Mouse (Mus musculus) stomach, postnatal 0 days (tissue): ENCODE measurements around the gene Gga1. TPM values are rescaled to one million over a fixed set of nuclear protein-coding genes. Genes with fewer than 3 reads are reported as not detected.

Experiments
- ATAC-seq: fragments of 200-750 bp; cut with Nextera tagmentation; 2 replicates; pipeline ENCODE4 v1.8.0; 2017; ENCODE audit not compliant: low FRiP score, low TSS enrichment
- DNase-seq: peaks from one replicate; pipeline ENCODE4 v3.0.0-alpha.2; 2016; ENCODE audit warnings: low spot score
- H3K27ac ChIP-seq: fragments of 300-500 bp; sonication (generic); replicated peaks from 2 replicates; pipeline ENCODE4 v1.5.1; 2014; ENCODE audit warnings: mild to moderate bottlenecking, control low read depth
- H3K27me3 ChIP-seq: fragments of 300-500 bp; sonication (generic); 2 replicates; pipeline ENCODE4 v1.6.1; 2014; ENCODE audit warnings: low read length; ENCODE audit not compliant: control insufficient read depth, insufficient read depth
- H3K36me3 ChIP-seq: fragments of 300-500 bp; sonication (generic); 2 replicates; pipeline ENCODE4 v1.6.1; 2014; ENCODE audit warnings: low read length, mixed read lengths; ENCODE audit not compliant: control insufficient read depth, insufficient read depth
- H3K4me1 ChIP-seq: fragments of 300-500 bp; sonication (generic); replicated peaks from 2 replicates; pipeline ENCODE4 v1.6.1; 2014; ENCODE audit warnings: antibody characterized with exemption; ENCODE audit not compliant: control insufficient read depth, insufficient read depth
- H3K4me2 ChIP-seq: fragments of 300-500 bp; sonication (generic); replicated peaks from 2 replicates; pipeline ENCODE4 v1.6.1; 2014; ENCODE audit warnings: low read depth, mild to moderate bottlenecking, control low read depth, moderate library complexity
- H3K4me3 ChIP-seq: fragments of 300-500 bp; sonication (generic); 2 replicates; pipeline ENCODE4 v1.5.1; 2014; ENCODE audit warnings: low read depth, low read length, control low read depth
- H3K9ac ChIP-seq: fragments of 300-500 bp; sonication (generic); 2 replicates; pipeline ENCODE4 v1.6.1; 2014; ENCODE audit warnings: mild to moderate bottlenecking, low read length, control low read depth, mixed read lengths
- H3K9me3 ChIP-seq: fragments of 300-500 bp; sonication (generic); 2 replicates; pipeline ENCODE4 v1.6.1; 2016; ENCODE audit warnings: low read length; ENCODE audit not compliant: control insufficient read depth
- CTCF ChIP-seq: IDR thresholded peaks from 2 replicates; pipeline ENCODE4 v1.5.1; 2016; ENCODE audit warnings: antibody characterized with exemption, low read depth, mild to moderate bottlenecking, moderate library complexity
- EP300 ChIP-seq: optimal IDR thresholded peaks from 2 replicates; pipeline ENCODE3; 2016; ENCODE audit warnings: antibody characterized with exemption
- WGBS: fragments of 180-500 bp; shearing (Covaris S2); extraction: QIAGEN DNeasy Blood & Tissue Kit; methylation state at CpG from one replicate; pipeline ENCODE4 v1.1.7; 2014; 5-methylcytosine and 5-hydroxymethylcytosine counted together
- polyA plus RNA-seq: library from polyadenylated mRNA; unstranded; fragments of >200 nt; fragmentation: Nextera tagmentation; extraction: Ambion mirVana; gene quantifications from 2 replicates; pipeline ENCODE4 v1.2.1, GENCODE M21; 2015

Gene Gga1
- polyA plus RNA-seq, 1 experiment from 2014 or later: 35.6 TPM

DNA sequence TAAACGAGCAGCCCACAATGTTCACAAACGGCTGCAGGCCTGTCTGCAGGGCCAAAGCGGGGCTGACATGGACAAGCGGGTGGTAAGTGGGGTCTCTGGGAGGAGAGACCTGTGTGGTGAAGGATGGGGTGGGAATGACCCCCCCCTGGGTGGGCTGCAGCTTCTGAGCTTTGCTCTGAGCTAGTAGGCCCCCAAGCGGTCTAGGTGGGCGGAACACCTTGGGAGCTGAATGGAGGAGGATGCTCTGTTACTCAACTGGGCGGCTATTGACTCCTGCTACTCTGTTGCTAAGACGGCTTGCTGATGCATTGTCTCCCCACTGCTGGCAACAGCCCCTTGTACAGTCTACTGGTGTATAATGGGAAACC lies 24.4 kb downstream of the Gga1 start:
- H3K27ac ChIP-seq: peak overlapping the region; percentile 85
- no peaks in the 10 kb centered on the region for H3K27me3 ChIP-seq
- H3K9ac ChIP-seq: 0 out of 2 replicates have a peak overlapping the region, but pooled peaks have one; percentile 79
- H3K4me1 ChIP-seq: peaks cover 6% of the 10 kb centered on the region; the same call in 1 of the 2 replicates
- H3K4me3 ChIP-seq: peak overlapping the region; percentile 77
- no peaks in the 10 kb centered on the region for H3K9me3 ChIP-seq
- TF ChIP-seq CTCF (peak; percentile 38), EP300 (no peak)
- H3K36me3 ChIP-seq: peaks cover 11% of the 10 kb centered on the region
- peak overlapping the region; percentile 86 for H3K4me2 ChIP-seq
- no peak; the same call in 1 of the 2 replicates for ATAC-seq
- WGBS: 42% methylated on average over 8 of the region's 8 CpGs
- DNase-seq: no peak

- peaks cover 18% of the 10 kb centered on the region for H3K36me3 ChIP-seq
- ATAC-seq (peak; percentile 27), DNase-seq (peak; percentile 84)
- no peak overlapping the region for H3K4me2 ChIP-seq
- peaks cover 6% of the 10 kb centered on the region; the same call in 1 of the 2 replicates for H3K4me1 ChIP-seq
- H3K4me3 ChIP-seq: no peak overlapping the region
- 2% methylated on average over 2 of the region's 2 CpGs for WGBS
- peak overlapping the region; percentile 56; the same call in 1 of the 2 replicates for H3K9ac ChIP-seq
- H3K27ac ChIP-seq: 0 out of 2 replicates have a peak overlapping the region, but pooled peaks have one; percentile 58
- TF ChIP-seq CTCF (peak; percentile 93), EP300 (no peak)
- H3K9me3 ChIP-seq: no peaks in the 10 kb centered on the region
- no peaks in the 10 kb centered on the region for H3K27me3 ChIP-seq
These were observed 26.3 kb downstream of the Gga1 start for GRCm38 (mm10) chr15:78903243-78903642.

- Histone ChIP-seq H3K4me2 (no peak overlapping the region), H3K27ac (no peak overlapping the region), H3K36me3 (peaks cover 41% of the 10 kb centered on the region), H3K4me1 (no peaks in the 10 kb centered on the region), H3K4me3 (no peak overlapping the region), H3K9ac (no peak overlapping the region), H3K9me3 (no peaks in the 10 kb centered on the region), H3K27me3 (no peaks in the 10 kb centered on the region)
- 66% methylated on average over 7 of the region's 7 CpGs for WGBS
- ATAC-seq (no peak), DNase-seq (no peak)
- TF ChIP-seq EP300: peak; percentile 41
- no peak for TF ChIP-seq CTCF
These were observed 31.4 kb downstream of the Gga1 start for GRCm38 (mm10) chr15:78908399-78908798.

GRCm38 (mm10) chr15:78908982-78909381 lies 32.0 kb downstream of the Gga1 start:
- 77% methylated on average over 8 of the region's 8 CpGs for WGBS
- DNase-seq (no peak), ATAC-seq (no peak)
- Histone ChIP-seq H3K27me3 (no peaks in the 10 kb centered on the region), H3K27ac (no peak overlapping the region), H3K4me3 (no peak overlapping the region), H3K36me3 (peaks cover 41% of the 10 kb centered on the region), H3K9me3 (no peaks in the 10 kb centered on the region), H3K4me2 (no peak overlapping the region), H3K4me1 (no peaks in the 10 kb centered on the region), H3K9ac (no peak overlapping the region)
- TF ChIP-seq EP300 (no peak), CTCF (no peak)

DNA sequence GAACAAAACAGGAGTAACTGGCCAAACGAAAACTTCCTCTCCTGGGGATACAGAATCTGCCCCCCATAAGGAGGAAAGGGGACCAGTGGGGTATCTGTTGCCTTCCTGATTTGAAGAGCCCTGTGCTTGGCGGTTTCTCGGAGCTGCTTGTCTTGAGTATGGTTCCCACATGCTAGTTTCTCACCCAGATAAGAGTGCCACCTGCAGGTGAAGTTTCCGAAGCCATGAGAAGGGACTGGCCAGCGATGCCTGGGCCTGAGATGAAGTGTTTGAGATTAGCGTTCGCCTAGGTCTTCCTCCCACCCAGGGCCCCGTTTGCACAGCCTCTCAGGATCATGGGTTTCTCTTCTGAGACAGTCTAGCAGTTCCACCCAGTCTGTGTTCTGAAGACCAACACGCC lies 35.0 kb downstream of the Gga1 start:
- Histone ChIP-seq H3K27ac (no peak overlapping the region), H3K27me3 (no peaks in the 10 kb centered on the region), H3K9ac (no peak overlapping the region), H3K4me1 (0 out of 2 replicates have a peak, but pooled peaks cover 2% of the 10 kb centered on the region), H3K9me3 (no peaks in the 10 kb centered on the region), H3K4me2 (no peak overlapping the region), H3K36me3 (peaks cover 30% of the 10 kb centered on the region), H3K4me3 (no peak overlapping the region)
- TF ChIP-seq EP300 (no peak), CTCF (peak; percentile 76)
- DNase-seq (peak; percentile 67), ATAC-seq (no peak)
- 29% methylated on average over 9 of the region's 9 CpGs for WGBS

DNA sequence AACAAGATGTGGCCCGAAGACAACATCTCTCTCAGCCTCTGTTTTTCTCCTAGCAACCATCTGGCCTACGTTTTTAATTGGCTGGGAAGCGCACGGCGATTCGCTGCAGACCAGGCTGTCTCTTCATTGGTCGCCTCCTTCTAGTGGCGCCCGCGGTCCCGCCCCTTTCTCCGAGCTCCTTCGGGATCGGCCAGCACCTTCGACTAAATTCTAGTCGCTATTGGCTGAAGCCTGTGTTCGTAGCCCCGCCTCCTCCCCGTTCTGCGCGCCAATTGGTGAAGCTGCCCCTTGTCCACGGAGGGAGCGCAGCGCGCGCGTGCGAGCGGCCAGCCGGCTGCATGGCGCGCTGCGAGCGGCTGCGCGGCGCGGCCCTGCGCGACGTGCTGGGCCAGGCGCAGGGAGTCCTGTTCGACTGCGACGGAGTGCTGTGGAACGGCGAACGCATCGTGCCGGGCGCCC lies 36.7 kb downstream of the Gga1 start, which contains the start of gene Pdxp:
Gene Pdxp, plus strand, starts transcription at position 288 of the 459 bp plus-strand sequence.
- WGBS: under 1% methylated on average over 50 of the region's 51 CpGs
- H3K27ac ChIP-seq: peak within 1 kb of the TSS; percentile 25
- 0 out of 2 replicates have a peak, but pooled peaks cover 2% of the 10 kb centered on the region for H3K4me1 ChIP-seq
- H3K27me3 ChIP-seq: no peaks in the 10 kb centered on the region
- H3K4me2 ChIP-seq: peak within 1 kb of the TSS; percentile 94
- peak; percentile 94 for ATAC-seq
- H3K36me3 ChIP-seq: peaks cover 23% of the 10 kb centered on the region
- peak; percentile 97 for DNase-seq
- H3K4me3 ChIP-seq: peak within 1 kb of the TSS; percentile 52
- H3K9me3 ChIP-seq: no peaks in the 10 kb centered on the region
- no peak for TF ChIP-seq CTCF
- TF ChIP-seq EP300: no peak
- H3K9ac ChIP-seq: peak within 1 kb of the TSS; percentile 63
